Mouse (Mus musculus) CH12.LX (cell line): ENCODE results near the gene Cfap298. TPM values are rescaled to one million over a fixed set of nuclear protein-coding genes. Genes with fewer than 3 reads are reported as not detected.
A peak's percentile ranks its signal among the peaks of the same experiment; 100 is the strongest.

Experiments
- DNase-seq: peaks from one replicate; pipeline ENCODE4 v3.0.0-alpha.2; 2013; ENCODE audit errors: extremely low read depth
- H3K27ac ChIP-seq: 2 replicates; pipeline ENCODE4 v1.5.1; 2012; ENCODE audit warnings: low read depth, mild to moderate bottlenecking, control low read depth, moderate library complexity; ENCODE audit not compliant: insufficient read depth
- H3K27me3 ChIP-seq: replicated peaks from 2 replicates; pipeline ENCODE3; 2012; ENCODE audit warnings: inconsistent platforms
- H3K36me3 ChIP-seq, 2 experiments: replicated peaks in 1 of 2; 2 replicates each; pipeline versions ENCODE3 to v1.6.1; 2012; ENCODE audit warnings: inconsistent platforms in 1 of 2, low read length in 1 of 2, mild to moderate bottlenecking in 1 of 2, mixed read lengths in 1 of 2, moderate library complexity in 1 of 2; ENCODE audit not compliant: control insufficient read depth in 1 of 2, insufficient read depth in 1 of 2
- H3K4me1 ChIP-seq, 2 experiments: 2 replicates each; pipeline ENCODE4 v1.6.1; 2012; ENCODE audit warnings: inconsistent platforms in 1 of 2, moderate library complexity in 1 of 2; ENCODE audit not compliant: insufficient read depth in 2 of 2, control insufficient read depth in 1 of 2
- H3K4me2 ChIP-seq: 2 replicates; pipeline ENCODE4 v1.6.1; 2012; ENCODE audit warnings: low read depth, mild to moderate bottlenecking, control low read depth; ENCODE audit not compliant: poor library complexity, insufficient read depth, severe bottlenecking
- H3K4me3 ChIP-seq, 3 experiments: fragments of 150-350 bp in 1 of 3; sonication (generic) in 1 of 3; replicated peaks in 1 of 3; 2 replicates each; pipeline versions ENCODE3 to v1.5.1; 2011 to 2012; ENCODE audit warnings: low read depth in 2 of 3, low read length in 2 of 3, mild to moderate bottlenecking in 2 of 3, moderate library complexity in 2 of 3, control low read depth in 1 of 3, improper control_type of control experiment in 1 of 3, inconsistent platforms in 1 of 3, mixed read lengths in 1 of 3; ENCODE audit not compliant: poor library complexity in 1 of 3
- H3K79me2 ChIP-seq: replicated peaks from 2 replicates; pipeline ENCODE4 v1.6.1; 2012; ENCODE audit warnings: mild to moderate bottlenecking, moderate library complexity; ENCODE audit not compliant: control insufficient read depth, poor library complexity, insufficient read depth, severe bottlenecking; ENCODE audit errors: extremely low read depth
- H3K9ac ChIP-seq: 2 replicates; pipeline ENCODE4 v1.6.1; 2012; ENCODE audit warnings: low read depth, mild to moderate bottlenecking, control low read depth, moderate library complexity; ENCODE audit not compliant: insufficient read depth
- H3K9me3 ChIP-seq: replicated peaks from 2 replicates; pipeline ENCODE3; 2012; ENCODE audit warnings: low read length, inconsistent platforms, mixed read lengths
- CHD1 ChIP-seq: IDR thresholded peaks from 2 replicates; pipeline ENCODE4 v1.6.1; 2012; ENCODE audit warnings: low read depth, low read length, improper control_type of control experiment, inconsistent platforms
- CHD2 ChIP-seq: IDR thresholded peaks from 2 replicates; pipeline ENCODE4 v1.6.1; 2011; ENCODE audit warnings: low read length, improper control_type of control experiment
- CTCF ChIP-seq, 2 experiments: IDR thresholded peaks in 1 of 2; conservative IDR thresholded peaks in 1 of 2; 2 replicates each; pipeline ENCODE4 v1.5.1; 2011 to 2012; ENCODE audit warnings: low read depth in 2 of 2, low read length in 2 of 2, improper control_type of control experiment in 1 of 2, inconsistent platforms in 1 of 2, mild to moderate bottlenecking in 1 of 2, moderate library complexity in 1 of 2
- ELF1 ChIP-seq: IDR thresholded peaks from 2 replicates; pipeline ENCODE4 v1.6.1; 2014; ENCODE audit warnings: low read depth, mild to moderate bottlenecking, inconsistent platforms, low read length, improper control_type of control experiment
- EP300 ChIP-seq: IDR thresholded peaks from 2 replicates; pipeline ENCODE4 v1.6.1; 2011; ENCODE audit warnings: low read length, improper control_type of control experiment
- ETS1 ChIP-seq: conservative IDR thresholded peaks from 2 replicates; pipeline ENCODE4 v1.6.1; 2012; ENCODE audit warnings: low read depth, mild to moderate bottlenecking, inconsistent platforms, low read length, improper control_type of control experiment, moderate library complexity
- GABPA ChIP-seq: IDR thresholded peaks from 2 replicates; pipeline ENCODE4 v1.6.1; 2012; ENCODE audit warnings: low read depth, low read length, improper control_type of control experiment, inconsistent platforms; ENCODE audit not compliant: insufficient replicate concordance
- KAT2A ChIP-seq: IDR thresholded peaks from 2 replicates; pipeline ENCODE4 v1.6.1; 2012; ENCODE audit warnings: low read length, improper control_type of control experiment, inconsistent platforms; ENCODE audit not compliant: insufficient replicate concordance
- MAX ChIP-seq: IDR thresholded peaks from 2 replicates; pipeline ENCODE4 v1.6.1; 2011; ENCODE audit warnings: low read length, improper control_type of control experiment
- MAZ ChIP-seq: IDR thresholded peaks from 2 replicates; pipeline ENCODE4 v1.6.1; 2012; ENCODE audit warnings: low read depth, mild to moderate bottlenecking, inconsistent platforms, low read length, improper control_type of control experiment, moderate library complexity
- MXI1 ChIP-seq: IDR thresholded peaks from 2 replicates; pipeline ENCODE4 v1.6.1; 2011; ENCODE audit warnings: mild to moderate bottlenecking, low read depth, low read length, improper control_type of control experiment
- NELFE ChIP-seq: IDR thresholded peaks from 2 replicates; pipeline ENCODE4 v1.6.1; 2011; ENCODE audit warnings: low read depth, low read length, improper control_type of control experiment
- PAX5 ChIP-seq: IDR thresholded peaks from 2 replicates; pipeline ENCODE4 v1.6.1; 2012; ENCODE audit warnings: low read length, inconsistent platforms, mixed read lengths
- POLR2AphosphoS2 ChIP-seq: IDR thresholded peaks from 2 replicates; pipeline ENCODE4 v1.6.1; 2011; ENCODE audit warnings: low read depth, low read length, improper control_type of control experiment
- RAD21 ChIP-seq: IDR thresholded peaks from 2 replicates; pipeline ENCODE4 v1.6.1; 2011; ENCODE audit warnings: low read depth, mild to moderate bottlenecking, low read length, improper control_type of control experiment, moderate library complexity
- RCOR1 ChIP-seq: conservative IDR thresholded peaks from 2 replicates; pipeline ENCODE4 v1.6.1; 2012; ENCODE audit warnings: low read depth, mild to moderate bottlenecking, inconsistent platforms, low read length, improper control_type of control experiment
- SIN3A ChIP-seq: IDR thresholded peaks from 2 replicates; pipeline ENCODE4 v1.6.1; 2012; ENCODE audit warnings: low read length, improper control_type of control experiment, inconsistent platforms
- TCF12 ChIP-seq: IDR thresholded peaks from 2 replicates; pipeline ENCODE4 v1.6.1; 2014; ENCODE audit warnings: low read depth, mild to moderate bottlenecking, inconsistent platforms, low read length, improper control_type of control experiment
- USF1 ChIP-seq: IDR thresholded peaks from 2 replicates; pipeline ENCODE4 v1.6.1; 2014; ENCODE audit warnings: low read depth, mild to moderate bottlenecking, inconsistent platforms, low read length, improper control_type of control experiment
- ZNF384 ChIP-seq: IDR thresholded peaks from 2 replicates; pipeline ENCODE4 v1.6.1; 2012; ENCODE audit warnings: low read depth, low read length, improper control_type of control experiment, inconsistent platforms
- dilution Hi-C: fragments of 300-500 bp; cut with MboI; formaldehyde crosslinking; loops from 2 replicates; pipeline ENCODE4 v1.14.3; 2020; ENCODE audit warnings: low sequenced_read_pairs; ENCODE audit not compliant: extremely low pct_unique_long_range_greater_than_20kb, extremely low pct_ligation_motif_present
- in situ Hi-C: fragments of 300-500 bp; cut with MboI; formaldehyde crosslinking; loops from 3 replicates; pipeline ENCODE4 v1.14.3; 2019; ENCODE audit warnings: low sequenced_read_pairs, low pct_ligation_motif_present, low pct_unique_long_range_greater_than_20kb, mixed read lengths
- polyA plus RNA-seq: library from polyadenylated mRNA; unstranded; fragments of >175 nt; gene quantifications from 2 replicates; pipeline ENCODE4 v1.2.1, GENCODE M21; 2012; ENCODE audit warnings: low read depth; ENCODE audit not compliant: insufficient read length
- total RNA-seq, 2 experiments: library from RNA; depleted of rRNA; stranded (reverse); fragments of 300-350 nt in 1 of 2; fragments of >200 nt in 1 of 2; gene quantifications; 2 replicates each; pipeline ENCODE4 v1.2.3; 2012 to 2014

Cfap298 gene
- total and polyA plus RNA-seq, 3 experiments, result 41.8 to 127 (median 67.0) TPM

GRCm38 (mm10) chr16:90953147-90953546 lies 18.2 kb upstream of the Cfap298 start:
- Histone ChIP-seq H3K27me3 (no peaks in the 10 kb centered on the region), H3K79me2 (no peaks in the 10 kb centered on the region), H3K4me3 (no peak overlapping the region), H3K9ac (no peak overlapping the region), H3K4me1 (no peaks in the 10 kb centered on the region), H3K9me3 (no peaks in the 10 kb centered on the region), H3K27ac (no peak overlapping the region), H3K4me2 (no peak overlapping the region), H3K36me3 (peaks cover 29 to 65% of the 10 kb centered on the region in 2 experiments)
- dilution Hi-C loops, result no loop called here
- TF ChIP-seq CHD1, result no peak
- no peak for TF ChIP-seq MAZ
- TF ChIP-seq MXI1, result no peak
- TF ChIP-seq USF1, result no peak
- no peak for TF ChIP-seq NELFE
- TF ChIP-seq CHD2, result no peak
- no peak for TF ChIP-seq EP300
- no peak for TF ChIP-seq ELF1
- no peak for TF ChIP-seq MAX
- no peak for TF ChIP-seq POLR2AphosphoS2
- TF ChIP-seq SIN3A, result no peak
- no peak for TF ChIP-seq TCF12
- no peak for TF ChIP-seq PAX5
- no peak for TF ChIP-seq GABPA
- TF ChIP-seq RCOR1, result no peak
- DNase-seq, result no peak
- in situ Hi-C loops, result no loop called here

DNA sequence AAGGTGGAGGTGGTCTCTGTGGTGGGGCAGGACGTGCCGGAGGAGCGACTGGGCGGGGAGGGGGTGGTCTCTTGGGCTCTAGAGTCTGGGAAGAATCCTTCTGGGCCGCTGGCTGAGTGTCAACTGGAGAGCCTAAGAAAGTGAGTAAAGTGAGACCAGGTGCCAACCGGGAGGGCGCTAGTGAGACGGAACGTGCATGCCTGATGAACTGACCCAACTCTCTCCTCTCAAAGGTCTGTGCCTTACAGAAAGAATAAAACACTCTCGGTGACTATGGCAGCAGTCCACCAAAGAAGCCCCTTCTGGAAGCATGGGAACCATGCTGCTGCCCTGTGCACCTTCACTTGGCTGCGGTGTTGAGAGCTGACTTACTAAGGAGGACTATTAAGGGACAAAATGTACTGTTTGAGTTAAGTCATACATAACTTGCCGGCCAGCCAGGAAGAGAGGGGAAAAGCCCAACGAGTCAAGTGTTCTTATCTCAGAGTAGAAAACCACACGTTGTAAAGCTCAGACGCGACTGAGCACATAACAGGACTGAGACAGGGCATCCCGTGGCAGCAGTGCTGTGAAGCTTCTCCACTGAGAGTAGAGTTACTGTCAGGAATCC lies 15.5 kb upstream of the Cfap298 start:
- H3K4me3 ChIP-seq, result no peak overlapping the region
- no peaks in the 10 kb centered on the region for H3K79me2 ChIP-seq
- H3K36me3 ChIP-seq, result peaks cover 28 to 69% of the 10 kb centered on the region in 2 experiments
- no peaks in the 10 kb centered on the region for H3K4me1 ChIP-seq
- DNase-seq, result no peak
- H3K27ac ChIP-seq, result no peak overlapping the region
- no peaks in the 10 kb centered on the region for H3K9me3 ChIP-seq
- H3K27me3 ChIP-seq, result no peaks in the 10 kb centered on the region
- H3K9ac ChIP-seq, result no peak overlapping the region
- H3K4me2 ChIP-seq, result no peak overlapping the region
- TF ChIP-seq KAT2A, result no peak
- TF ChIP-seq RAD21, result no peak; the same call in 1 of the 2 replicates
- no peak for TF ChIP-seq CHD2
- no peak for TF ChIP-seq CHD1
- TF ChIP-seq RCOR1, result no peak
- TF ChIP-seq ETS1, result no peak
- peak in 1 of 2 experiments; percentile 39; a peak in 2 of 4 replicates for TF ChIP-seq CTCF (conservative IDR thresholded peaks at IDR 0.05 in 1 of 2, IDR thresholded peaks at IDR 0.05 in 1 of 2; ENCODE audit: low read depth in 2 of 2, low read length in 2 of 2)
- no peak for TF ChIP-seq ZNF384
- TF ChIP-seq, all 38 proteins: peak for 1
- in situ Hi-C loops, result no loop called here
- dilution Hi-C loops, result no loop called here
